Mouse (Mus musculus): ENCODE results near the gene Pgpep1.

- peak; percentile 25 for TF ChIP-seq CTCF (conservative IDR thresholded peaks at IDR 0.05; ENCODE audit: low read length)
- TF ChIP-seq NANOG (IDR thresholded peaks at IDR 0.05; ENCODE audit: borderline replicate concordance, low read length) = no peak
Observed at GRCm38 (mm10) chr8:70625104-70625503, 35.1 kb downstream of the Pgpep1 start.
